Mouse (Mus musculus) Patski (cell line): ENCODE measurements at regions not wholly inside any gene's neighbourhood (a gene's known extent, or its start where the extent isn't known, plus 50 kb on each side); places are given as distances from the start of the nearest gene placed in this dataset.

Experiments
- ATAC-seq: fragments of 100-300 bp; one replicate; pipeline ENCODE4 v1.8.0; 2021
- CTCF ChIA-PET: fragments of 350-600 bp; sonication (Branson Sonifier 250); formaldehyde crosslinking; loops from one replicate; lab custom pipeline; 2022; ENCODE audit warnings: inconsistent platforms; lab: Charles Lee
- POLR2A ChIA-PET: fragments of 350-600 bp; sonication (Branson Sonifier 250); formaldehyde crosslinking; loops from one replicate; lab custom pipeline; 2022; ENCODE audit warnings: antibody characterized with exemption, inconsistent platforms; lab: Charles Lee
- DNase-seq: peaks from one replicate; pipeline ENCODE4 v3.0.0-alpha.2; 2011; ENCODE audit warnings: low read depth, low spot score
- H3K27me3 ChIP-seq: fragments of 371-371 bp; one replicate; pipeline ENCODE4 v1.5.1; 2021
- CTCF ChIP-seq: fragments of 100-300 bp; IDR thresholded peaks from one replicate; pipeline ENCODE4 v1.5.1; 2021
- in situ Hi-C: fragments of 300-500 bp; cut with MboI; formaldehyde crosslinking; loops from 3 replicates; pipeline ENCODE4 v1.11.1; 2018; ENCODE audit warnings: low pct_unique_long_range_greater_than_20kb, mixed read lengths

DNA sequence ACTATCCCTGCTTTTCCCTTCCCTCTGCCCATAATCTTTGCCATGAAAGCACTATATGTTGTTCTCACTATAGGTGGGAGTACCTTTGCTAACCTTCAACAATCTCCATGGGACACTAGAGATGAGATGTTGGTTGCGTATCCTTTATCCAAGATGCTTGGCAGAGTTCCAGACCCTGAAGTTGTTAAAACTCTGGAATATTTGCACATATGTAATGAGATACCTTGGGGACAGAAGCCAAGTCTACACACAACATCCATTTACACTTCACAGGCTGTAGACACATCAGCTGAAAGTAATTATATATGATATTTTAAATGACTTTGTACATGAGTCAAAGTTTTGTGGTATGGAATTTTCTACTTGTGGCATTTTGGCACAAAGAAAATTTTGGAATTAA is 231.4 kb downstream of the Cyp26b1 start:
- ChIA-PET CTCF (interaction anchor here (0.9 kb wide), 1 partner anchor 13 kb away, joined by 4 read pairs; no protein-coding TSS in a partner anchor), POLR2A (interaction anchor here (0.6 kb wide), 1 partner anchor 15 kb away, joined by 3 read pairs; no protein-coding TSS in a partner anchor)
- DNase-seq, result no peak
- H3K27me3 ChIP-seq, result peaks cover 11% of the 10 kb centered on the region
- no peak for TF ChIP-seq CTCF
- in situ Hi-C loops, result no loop called here
- ATAC-seq, result no peak

DNA sequence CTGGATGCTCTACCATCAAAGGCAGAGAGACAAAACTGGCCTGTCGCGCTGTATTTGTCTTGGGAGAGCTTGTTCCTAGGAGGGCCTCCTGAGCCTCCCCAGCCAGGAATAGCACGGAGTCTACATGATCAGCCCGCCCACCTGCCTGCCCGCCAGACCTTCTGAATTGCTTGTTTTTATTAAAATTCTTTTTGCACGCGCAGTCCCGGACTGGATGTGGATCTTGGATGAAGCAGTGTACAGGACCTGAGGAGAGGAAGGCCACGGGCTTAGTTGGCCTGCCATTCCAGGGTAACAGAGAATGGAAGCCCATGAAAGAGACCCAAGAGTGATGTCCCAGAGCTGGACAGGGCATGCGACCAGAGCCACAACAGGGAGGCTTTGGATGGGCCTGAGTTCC is 235.8 kb downstream of the Cyp26b1 start:
- ATAC-seq (no peak), DNase-seq (no peak)
- H3K27me3 ChIP-seq, result peaks cover 13% of the 10 kb centered on the region
- ChIA-PET CTCF (no interaction called here), POLR2A (no interaction called here)
- in situ Hi-C loops, result no loop called here
- no peak for TF ChIP-seq CTCF

DNA sequence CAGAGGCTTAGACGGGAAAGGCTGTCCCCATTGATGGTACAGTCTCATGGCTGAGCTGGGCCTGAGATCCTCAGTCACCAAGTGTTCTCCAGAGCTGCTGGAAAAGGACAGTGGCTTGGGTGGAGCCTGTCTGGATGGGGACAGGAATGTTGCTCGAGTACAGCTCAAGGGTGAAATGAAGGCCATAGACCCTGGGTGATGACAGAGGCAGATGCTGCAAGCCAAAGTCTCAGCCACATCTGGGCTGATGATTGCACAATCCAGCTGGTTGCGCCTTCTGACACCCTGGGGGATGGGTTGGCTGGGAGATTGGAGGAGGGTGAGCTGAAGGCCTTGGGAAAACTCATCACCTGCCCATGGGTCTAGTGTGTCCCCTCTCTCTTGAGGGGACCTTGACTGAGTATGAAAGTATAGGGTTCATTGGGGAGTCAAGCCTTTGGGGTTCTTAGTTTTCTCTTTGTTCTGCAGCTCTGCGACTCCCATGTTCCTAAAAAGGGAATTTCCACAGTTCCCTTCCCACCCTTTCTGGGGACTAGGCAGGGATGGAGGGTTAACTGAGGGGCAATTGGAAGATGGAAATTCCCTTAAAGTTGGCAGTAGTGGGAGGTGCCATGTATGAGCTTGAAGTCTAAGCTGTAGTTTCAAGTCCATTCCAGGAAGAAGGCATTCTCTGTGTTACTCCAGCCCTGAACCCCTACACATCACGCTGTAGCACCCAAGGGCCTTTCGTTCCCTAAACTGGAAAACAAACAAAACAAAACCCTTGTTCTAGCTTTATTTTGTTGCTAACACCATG is 240.1 kb downstream of the Cyp26b1 start:
- H3K27me3 ChIP-seq, result peaks cover 13% of the 10 kb centered on the region
- ChIA-PET POLR2A (interaction anchor here (0.5 kb wide), 1 partner anchor 182 kb away, joined by 3 read pairs; no protein-coding TSS in a partner anchor), CTCF (no interaction called here)
- no peak for TF ChIP-seq CTCF
- in situ Hi-C loops, result no loop called here
- no peak for ATAC-seq
- DNase-seq, result no peak

DNA sequence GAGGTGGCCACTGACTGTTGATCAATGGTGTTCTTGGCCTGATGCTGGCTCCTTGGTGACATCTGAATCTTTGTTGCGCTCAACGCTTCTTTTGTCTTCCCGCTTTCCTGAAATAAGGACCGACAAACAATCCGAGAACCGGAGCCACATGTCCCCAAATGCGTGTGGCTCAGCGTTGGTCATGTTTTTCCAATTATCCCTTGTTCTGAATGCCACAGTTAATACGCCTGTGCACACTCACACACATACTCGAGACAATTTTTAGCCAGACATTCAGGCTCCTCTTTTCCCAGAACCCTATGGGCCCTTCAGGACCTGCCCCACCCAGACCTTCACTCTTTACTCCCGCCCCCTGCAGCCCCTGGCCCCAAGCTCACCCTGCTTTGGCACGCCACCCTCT is 248.8 kb downstream of the Cyp26b1 start:
- DNase-seq (no peak), ATAC-seq (no peak)
- ChIA-PET POLR2A (no interaction called here), CTCF (no interaction called here)
- H3K27me3 ChIP-seq, result peaks cover 6% of the 10 kb centered on the region
- no peak for TF ChIP-seq CTCF
- in situ Hi-C loops, result no loop called here

DNA sequence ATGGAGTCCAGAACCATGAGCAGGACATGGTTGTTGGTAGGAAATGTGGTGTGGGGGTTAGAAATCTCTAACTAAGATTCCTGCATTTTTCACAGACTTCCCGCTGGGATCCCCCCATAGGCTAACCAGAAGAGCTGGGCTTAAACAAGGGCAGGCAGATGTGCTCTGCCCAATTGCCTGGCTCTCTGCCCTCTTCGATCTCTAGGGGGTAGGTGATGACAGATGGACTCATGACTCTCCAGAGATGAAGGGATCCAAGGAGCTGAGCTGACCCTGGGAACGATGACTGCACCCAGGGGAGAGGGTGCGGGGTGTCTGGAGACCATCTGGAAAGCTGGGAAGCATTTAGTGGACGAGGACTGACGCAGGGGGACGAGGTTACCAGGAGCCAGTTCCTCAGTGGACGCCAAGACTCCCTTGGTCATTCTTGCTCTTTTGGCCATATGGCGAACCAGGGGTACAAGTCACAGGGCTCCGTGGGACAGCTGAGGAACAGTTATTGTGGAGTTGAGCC is 260.0 kb downstream of the Cyp26b1 start:
- DNase-seq (no peak), ATAC-seq (no peak)
- peaks cover 28% of the 10 kb centered on the region for H3K27me3 ChIP-seq
- TF ChIP-seq CTCF, result no peak
- ChIA-PET CTCF (no interaction called here), POLR2A (no interaction called here)
- in situ Hi-C loops, result no loop called here

DNA sequence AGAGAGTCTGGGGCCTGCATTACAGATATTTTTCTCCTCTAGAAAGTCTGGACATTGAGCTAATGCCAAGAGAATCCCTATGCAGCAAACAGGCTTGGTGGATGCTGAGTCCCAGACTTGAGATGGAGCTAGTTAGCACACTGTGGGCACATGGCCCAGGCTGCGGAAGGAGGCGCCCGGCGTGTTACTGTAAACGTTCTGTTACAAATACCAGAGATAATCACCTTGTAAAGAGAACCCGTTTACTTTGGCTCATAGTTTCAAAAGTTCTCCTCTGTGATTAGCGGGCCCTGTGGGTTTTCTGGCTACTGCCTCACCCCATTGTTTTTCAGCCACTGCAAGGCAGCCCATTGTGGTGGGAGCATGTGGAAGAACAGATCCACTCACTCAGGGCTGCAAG is 264.6 kb downstream of the Cyp26b1 start:
- in situ Hi-C loops, result no loop called here
- H3K27me3 ChIP-seq, result peaks cover 6% of the 10 kb centered on the region
- ChIA-PET POLR2A (no interaction called here), CTCF (interaction anchor here (1.6 kb wide), 1 partner anchor 9 kb away, joined by 4 read pairs; no protein-coding TSS in a partner anchor)
- no peak for ATAC-seq
- no peak for TF ChIP-seq CTCF
- DNase-seq, result no peak

DNA sequence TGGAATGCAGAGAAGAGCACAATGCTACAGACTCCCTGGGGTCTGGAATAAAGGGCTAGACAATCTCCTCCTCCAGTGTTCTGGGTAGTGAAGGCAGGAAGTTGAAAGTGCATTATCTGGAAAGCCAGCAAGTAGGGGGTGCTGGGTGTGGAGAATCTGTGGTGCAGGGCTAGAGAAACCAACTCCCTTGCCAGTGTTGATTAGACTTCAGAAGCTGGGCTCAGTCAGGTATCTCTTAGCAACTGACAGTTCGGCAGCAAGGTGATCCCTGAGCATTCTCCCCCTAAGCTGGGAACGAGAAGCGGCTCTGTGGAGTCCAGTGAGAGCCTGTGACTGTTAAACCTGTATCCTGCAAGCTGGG is 265.7 kb downstream of the Cyp26b1 start:
- ATAC-seq (no peak), DNase-seq (no peak)
- in situ Hi-C loops, result no loop called here
- no peak for TF ChIP-seq CTCF
- CTCF ChIA-PET, result no interaction called here
- POLR2A ChIA-PET, result no interaction called here
- H3K27me3 ChIP-seq, result peaks cover under 1% of the 10 kb centered on the region

DNA sequence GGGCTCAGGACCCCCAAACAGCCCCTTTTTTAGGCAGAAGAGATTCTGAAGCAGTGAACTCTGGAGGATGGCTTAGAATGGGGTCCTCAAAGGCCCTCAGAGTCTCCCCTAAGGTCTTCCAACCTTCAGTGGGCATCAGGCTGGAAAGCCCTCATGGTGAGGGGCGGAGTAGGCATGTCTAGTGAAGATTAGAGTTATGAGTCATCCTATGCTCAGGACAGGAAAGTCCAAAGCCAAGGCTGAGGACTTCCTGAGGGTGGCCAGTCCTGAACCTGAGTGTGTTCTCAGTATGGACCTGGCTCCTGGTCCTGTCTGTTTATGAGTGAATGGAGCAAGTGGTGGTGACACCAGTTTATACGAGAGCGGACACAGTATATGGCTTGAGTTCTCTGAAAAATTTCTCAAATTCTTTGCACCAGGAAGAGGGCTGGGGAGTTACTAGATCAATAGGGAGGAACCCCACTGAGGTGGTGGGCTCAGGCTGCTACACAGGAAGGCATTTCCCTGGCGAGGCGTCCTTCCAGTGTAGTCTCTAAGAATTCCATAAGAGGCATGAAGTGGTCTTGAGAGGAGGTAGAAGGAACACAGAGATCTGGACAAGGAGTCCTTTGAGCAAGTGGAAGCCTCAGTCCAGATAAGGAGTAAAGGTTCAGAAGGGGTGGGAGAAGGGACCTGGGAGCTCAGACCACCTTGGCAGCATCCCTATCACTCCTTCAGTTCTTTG is 266.2 kb downstream of the Cyp26b1 start:
- POLR2A ChIA-PET, result no interaction called here
- TF ChIP-seq CTCF, result no peak
- CTCF ChIA-PET, result no interaction called here
- no peaks in the 10 kb centered on the region for H3K27me3 ChIP-seq
- in situ Hi-C loops, result no loop called here
- ATAC-seq, result no peak
- DNase-seq, result no peak

DNA sequence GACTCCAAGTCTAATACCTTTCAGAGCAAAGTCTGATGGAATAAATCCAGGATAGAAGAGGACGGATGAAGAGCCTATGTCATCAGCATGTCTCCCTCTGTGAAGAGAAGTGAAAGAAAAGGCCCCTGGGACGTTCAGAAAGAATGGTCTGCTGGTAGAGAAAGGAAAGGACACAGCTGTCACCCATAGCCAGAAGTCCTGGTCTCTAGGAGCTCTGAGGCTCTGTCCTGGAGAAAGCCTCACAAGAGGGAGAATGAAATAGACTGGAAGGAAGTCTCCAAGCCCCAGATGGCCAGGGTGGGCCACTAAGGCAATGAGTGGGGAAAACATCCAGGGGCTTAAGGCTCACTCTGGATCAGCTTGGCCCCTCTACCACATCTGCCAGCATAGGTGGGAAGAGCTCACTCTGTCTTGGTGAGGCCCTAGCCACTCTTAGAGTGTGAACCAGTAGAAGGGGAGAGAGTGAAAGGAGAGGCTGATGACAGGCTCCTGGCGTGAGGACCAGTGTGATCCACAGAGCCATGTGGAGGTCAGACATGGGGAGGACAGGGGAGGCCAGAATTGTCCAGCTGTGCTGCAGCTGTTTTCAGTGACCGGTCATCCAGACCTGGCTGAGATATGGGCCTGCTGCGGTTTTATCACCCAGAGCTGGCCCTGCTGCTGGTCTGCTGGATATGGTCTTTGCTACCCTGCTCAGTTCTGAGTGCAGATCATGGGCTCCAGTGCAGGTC is 268.2 kb downstream of the Cyp26b1 start:
- no peak for ATAC-seq
- TF ChIP-seq CTCF, result no peak
- in situ Hi-C loops, result no loop called here
- ChIA-PET POLR2A (no interaction called here), CTCF (no interaction called here)
- no peak for DNase-seq
- H3K27me3 ChIP-seq, result no peaks in the 10 kb centered on the region

DNA sequence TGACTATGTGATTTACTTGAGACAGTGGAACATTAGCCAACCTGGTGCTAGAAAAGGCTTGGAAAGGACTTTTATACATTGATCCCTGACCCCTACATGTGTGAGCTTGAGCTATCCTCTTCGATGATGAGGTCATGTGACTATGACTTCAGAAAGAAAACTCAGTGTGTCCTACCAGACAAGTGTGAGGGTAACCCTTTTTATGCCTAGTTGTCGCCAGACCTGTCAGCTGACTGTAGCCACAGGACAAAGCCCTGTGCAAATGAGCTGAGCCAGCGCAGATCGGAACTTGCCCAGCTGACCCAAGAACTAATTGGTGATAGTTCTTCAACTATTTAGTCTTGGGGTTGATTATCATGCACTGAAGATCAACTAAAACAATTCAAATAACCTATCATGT is 269.5 kb downstream of the Cyp26b1 start:
- CTCF ChIA-PET, result no interaction called here
- ATAC-seq, result no peak
- POLR2A ChIA-PET, result no interaction called here
- no peak for TF ChIP-seq CTCF
- DNase-seq, result no peak
- no peaks in the 10 kb centered on the region for H3K27me3 ChIP-seq
- in situ Hi-C loops, result no loop called here
